Mouse (Mus musculus) heart, postnatal 36 days (tissue): ENCODE data around the gene Rasgrp2. TPM values are rescaled to one million over a fixed set of nuclear protein-coding genes. Genes with fewer than 3 reads are reported as not detected.

ENCODE experiments used
- DNase-seq, 2 experiments: peaks; one replicate each; pipeline ENCODE4 v3.0.0; 2021 to 2022
- intact Hi-C: fragments of 180-260 bp; cut with DNase I; formaldehyde crosslinking; loops from one replicate; pipeline ENCODE4 v1.15.1; 2025
- total RNA-seq, 2 experiments: library from RNA; stranded (reverse); gene quantifications; 2 replicates each; pipeline ENCODE4 v1.2.3; 2021

The Rasgrp2 gene
- total RNA-seq, 2 experiments from 2014 or later = 38.8 to 57.2 TPM

GRCm38 (mm10) chr19:6464306-6465071 lies 65.3 kb downstream of the Rasgrp2 start:
- no peak for DNase-seq
- intact Hi-C loops = no loop called here

Other genes starting within 250 kb of the Rasgrp2 start
- gene Majin, start 215.0 kb upstream of the Rasgrp2 start, total RNA-seq = not detected
- gene Gpha2, start 173.0 kb upstream of the Rasgrp2 start, total RNA-seq = not detected
- 10 to 100 TPM; 34.5 to 35.3 TPM for gene Ppp2r5b, start 163.5 kb upstream of the Rasgrp2 start, total RNA-seq
- gene Atg2a, start 157.7 kb upstream of the Rasgrp2 start, total RNA-seq = 10 to 100 TPM; 24.5 to 25.9 TPM
- gene Ehd1, start 122.6 kb upstream of the Rasgrp2 start, total RNA-seq = 100 to 1,000 TPM; 105 to 151 TPM
- gene Cdc42bpg, start 92.9 kb upstream of the Rasgrp2 start, total RNA-seq = 10 to 100 TPM; 10.9 to 11.9 TPM
- gene Men1, start 64.4 kb upstream of the Rasgrp2 start, total RNA-seq = 10 to 100 TPM; 12.1 to 14.2 TPM
- gene Map4k2, start 58.2 kb upstream of the Rasgrp2 start, total RNA-seq = 10 to 100 TPM; 36.4 to 56.7 TPM
- gene Sf1, start 35.6 kb upstream of the Rasgrp2 start, total RNA-seq = 100 to 1,000 TPM in 1 of 2 experiments, 10 to 100 TPM in 1; 89.4 to 101 TPM
- 1,000 to 10,000 TPM; 1,171 to 1,191 TPM for gene Pygm, start 14.9 kb upstream of the Rasgrp2 start, total RNA-seq
- gene Nrxn2, start 19.4 kb downstream of the Rasgrp2 start, total RNA-seq = 1 to 10 TPM; 3.9 to 4.5 TPM
- gene Slc22a12, start 143.7 kb downstream of the Rasgrp2 start, total RNA-seq = not detected